Mouse (Mus musculus): ENCODE measurements at regions not wholly inside any gene's neighbourhood (a gene's known extent, or its start where the extent isn't known, plus 50 kb on each side); places are given as distances from the start of the nearest gene placed in this dataset.

DNA sequence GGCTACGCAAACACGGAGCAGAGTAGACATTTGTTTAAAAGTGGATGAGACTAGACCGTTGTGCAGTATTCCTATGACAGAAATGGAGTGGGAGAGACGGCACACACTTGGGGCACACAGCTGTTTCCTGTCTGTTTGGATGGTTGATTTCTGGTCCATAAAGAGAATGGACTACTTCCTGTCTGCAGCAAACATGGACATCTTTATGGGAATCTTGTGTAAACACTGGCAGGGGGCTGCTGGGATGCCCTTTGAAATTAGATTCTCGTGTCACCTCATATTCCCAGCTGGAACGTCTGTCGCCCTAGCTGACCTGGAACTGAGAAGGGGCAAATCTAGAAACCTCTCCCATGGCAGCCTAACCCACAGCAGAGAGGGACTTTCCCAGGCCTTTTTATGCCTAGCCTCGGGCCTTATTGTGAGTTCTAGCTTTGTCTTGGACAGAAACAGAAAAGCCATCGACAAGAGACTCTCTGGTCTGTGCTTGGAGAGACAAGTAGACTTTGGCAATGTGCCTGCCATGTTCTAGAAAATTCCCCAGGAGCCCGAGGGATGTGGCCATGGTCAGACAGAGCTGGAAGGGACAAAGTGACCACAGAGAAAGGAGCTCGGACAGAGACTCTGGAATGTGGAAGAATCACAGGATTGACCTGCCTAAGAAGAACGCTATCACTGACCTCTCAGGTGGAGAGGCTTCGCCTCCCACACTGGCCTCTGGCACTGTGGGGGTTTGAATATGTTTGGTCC lies 107.5 kb downstream of the Mis18a start:
- TF ChIP-seq ZC3H11A (IDR thresholded peaks at IDR 0.05; ENCODE audit: borderline replicate concordance, low read depth, low read length) (no peak), MAFK (IDR thresholded peaks at IDR 0.05; ENCODE audit: insufficient read depth, low read depth, low read length) (no peak), CHD2 (IDR thresholded peaks at IDR 0.05; ENCODE audit: low read depth, low read length) (no peak)

Data from ES-E14 (cell line).